Mouse (Mus musculus) C2C12 (cell line): ENCODE results near the gene Frmd4a.

Experiments used
- CTCF ChIP-seq: IDR thresholded peaks from one replicate; pipeline ENCODE4 v1.5.1; 2011; ENCODE audit not compliant: control insufficient read depth, insufficient read depth, insufficient read length
- MAX ChIP-seq: IDR thresholded peaks from one replicate; pipeline ENCODE4 v1.6.1; 2011; ENCODE audit warnings: mild to moderate bottlenecking, control low read depth
- MYOG ChIP-seq: IDR thresholded peaks from one replicate; pipeline ENCODE4 v1.6.1; 2011; ENCODE audit not compliant: control insufficient read depth, insufficient read length; ENCODE audit errors: extremely low read depth

- no peak for TF ChIP-seq MYOG
- TF ChIP-seq MAX = no peak
- no peak for TF ChIP-seq CTCF
Observed at GRCm38 (mm10) chr2:4252541-4253291, 235.2 kb downstream of the Frmd4a start.
